Mouse (Mus musculus) kidney, adult 9 months (tissue): ENCODE measurements around the gene Stard3.
"Not testable (repeated sequence)": the region's sequence is repeated elsewhere in the genome, so short reads cannot be mapped to it uniquely, and the experiment has no call there.

Source experiments
- DNase-seq: peaks from one replicate; pipeline ENCODE4 v3.0.0; 2022

Stard3 gene

GRCm38 (mm10) chr11:98376756-98377155 lies 18.6 kb downstream of the Stard3 start:
- DNase-seq = no peak

GRCm38 (mm10) chr11:98377787-98378186 lies 19.6 kb downstream of the Stard3 start:
- no peak for DNase-seq

DNA sequence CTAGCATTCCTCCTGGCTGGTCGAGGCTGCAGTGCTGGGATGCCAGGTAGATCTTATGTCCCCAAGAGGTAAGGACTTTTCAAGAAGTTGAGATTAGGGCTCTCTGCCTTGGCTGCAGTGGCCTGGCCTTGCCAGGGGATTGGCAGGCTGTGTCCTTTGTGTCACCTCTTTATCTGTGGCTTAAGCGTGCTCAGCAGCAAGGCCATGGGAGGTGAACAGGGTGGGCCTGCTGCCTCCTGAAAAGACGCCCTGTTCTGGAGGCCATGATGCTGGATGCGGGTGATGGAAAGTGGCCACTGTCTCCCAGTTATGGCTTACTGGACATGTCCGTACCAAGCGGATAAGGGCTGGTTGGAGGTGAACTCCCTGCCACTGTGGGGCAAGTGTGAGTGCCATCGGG lies 21.2 kb downstream of the Stard3 start:
- no peak for DNase-seq

GRCm38 (mm10) chr11:98380106-98380505 lies 21.9 kb downstream of the Stard3 start:
- DNase-seq = peak; percentile 57

DNA sequence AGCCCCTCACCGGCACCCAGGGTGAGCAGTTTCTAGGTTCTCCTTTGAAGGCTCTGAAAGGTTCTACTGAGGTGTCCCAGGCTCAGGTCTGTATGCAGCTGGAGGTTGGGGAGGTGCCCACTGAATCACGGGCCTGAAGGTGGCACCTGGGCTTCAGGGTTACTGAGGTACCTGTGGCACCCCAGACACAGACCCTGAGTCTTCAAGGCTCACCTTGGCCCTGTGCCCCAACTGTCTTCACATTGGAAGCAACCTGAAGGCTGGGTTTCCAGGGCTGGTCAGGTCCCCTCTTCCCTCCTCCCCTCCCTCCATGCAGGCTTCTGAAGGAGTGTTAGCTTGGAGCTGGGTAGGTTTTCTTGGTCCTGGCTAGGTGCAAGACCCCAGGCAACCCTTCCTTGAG lies 23.5 kb downstream of the Stard3 start:
- DNase-seq = no peak

DNA sequence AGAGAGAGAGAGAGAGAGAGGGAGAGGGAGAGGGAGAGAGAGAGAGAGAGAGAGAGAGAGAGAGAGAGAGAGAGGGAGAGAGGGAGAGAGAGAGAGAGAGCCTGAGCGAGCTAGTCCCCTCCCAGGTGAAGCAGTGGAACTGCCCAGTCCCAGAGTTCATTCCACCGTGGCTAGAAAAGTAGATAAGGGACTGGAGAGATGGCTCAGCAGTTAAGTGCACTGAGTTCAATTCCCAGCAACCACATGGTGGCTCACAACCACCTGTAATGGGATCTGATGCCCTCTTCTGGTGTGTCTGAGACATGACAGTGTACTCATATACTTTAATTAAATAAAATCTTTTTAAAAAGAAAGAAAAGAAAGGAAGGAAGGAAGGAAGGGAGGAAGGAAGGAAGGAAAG lies 24.2 kb downstream of the Stard3 start:
- not testable (repeated sequence) for DNase-seq

DNA sequence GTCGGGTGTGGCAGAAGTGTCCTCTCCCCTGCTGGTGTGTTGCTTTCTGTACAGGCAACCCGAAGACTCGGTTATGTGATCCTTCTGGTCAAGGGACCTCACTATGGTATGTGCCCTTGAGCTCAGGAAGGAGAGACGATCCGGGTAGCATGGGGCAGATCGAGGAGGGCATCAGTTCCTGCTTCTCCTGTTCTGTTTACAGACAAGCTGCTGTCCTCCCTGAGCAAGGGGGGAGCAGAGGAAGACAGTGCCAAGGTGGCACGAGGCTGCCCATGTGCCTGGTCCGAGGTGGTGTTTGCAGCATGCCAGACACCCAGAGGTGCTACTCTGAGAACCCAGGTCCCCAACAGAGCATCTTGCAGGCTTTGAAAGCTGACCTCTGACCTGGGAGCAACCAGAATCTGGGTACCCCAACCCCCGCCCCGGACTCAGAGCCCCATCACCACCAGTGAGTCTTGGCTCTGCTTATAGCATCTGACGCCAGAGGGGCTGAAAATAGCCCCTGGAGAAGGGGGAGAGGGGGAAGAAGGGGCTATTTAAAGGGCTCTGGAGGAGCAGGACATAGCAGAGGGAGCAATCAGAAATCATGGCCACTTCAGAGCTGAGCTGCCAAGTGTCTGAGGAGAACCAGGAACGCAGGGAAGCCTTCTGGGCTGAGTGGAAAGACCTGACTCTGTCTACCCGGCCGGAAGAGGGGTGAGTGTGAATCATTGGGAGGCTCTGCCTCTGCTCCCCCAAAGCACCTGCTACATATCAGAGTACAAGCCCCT lies 25.3 kb downstream of the Stard3 start, which contains the start of gene Tcap:
Gene Tcap, plus strand, starts transcription at position 551 of the 770 bp plus-strand sequence.
- DNase-seq = no peak

GRCm38 (mm10) chr11:98384216-98384615 lies 26.0 kb downstream of the Stard3 start:
- DNase-seq = no peak

DNA sequence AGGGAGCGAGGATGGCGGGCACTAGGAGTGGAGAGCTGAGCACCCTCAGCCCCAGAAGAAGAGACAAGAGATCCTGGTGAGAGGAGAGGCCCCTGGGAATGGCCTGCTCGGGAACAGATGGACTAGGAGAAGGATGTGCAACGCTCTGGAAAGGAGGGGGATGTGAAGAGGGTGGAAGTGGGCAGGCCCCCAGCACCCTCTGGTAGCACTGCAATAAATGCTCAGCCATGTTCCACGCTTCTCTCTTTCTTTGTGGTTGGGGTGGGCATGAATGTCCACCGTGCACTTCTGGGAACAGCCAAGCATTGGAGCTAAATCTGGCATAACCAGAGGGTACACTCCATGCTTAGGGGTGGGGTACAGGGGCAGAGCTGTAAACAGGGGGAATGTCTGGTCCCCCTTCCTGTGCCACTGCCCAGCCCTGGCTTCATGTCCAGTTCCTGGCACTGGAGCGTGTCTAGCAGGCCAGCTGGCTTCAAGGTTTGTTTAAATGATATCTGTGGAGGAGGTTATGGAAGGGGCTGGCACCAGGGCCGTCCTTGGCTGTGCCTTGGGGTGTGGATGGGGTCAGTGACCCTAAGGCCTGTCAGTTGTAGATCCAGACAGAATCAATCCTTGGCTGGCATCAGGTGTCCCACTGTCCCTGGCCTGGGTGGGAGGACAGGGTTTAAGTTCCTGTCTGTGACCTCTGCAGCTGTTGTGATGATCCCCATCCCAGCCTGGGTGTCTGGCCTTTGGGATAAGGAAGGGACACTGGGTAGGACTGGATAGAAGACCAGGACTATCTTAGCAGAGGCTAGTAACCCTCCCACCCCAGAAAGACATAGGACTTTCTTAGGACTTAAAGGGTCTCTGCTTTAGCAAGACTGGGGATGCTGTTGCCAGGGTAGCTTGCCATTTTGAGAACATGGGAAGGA lies 26.8 kb downstream of the Stard3 start:
- DNase-seq = no peak

DNA sequence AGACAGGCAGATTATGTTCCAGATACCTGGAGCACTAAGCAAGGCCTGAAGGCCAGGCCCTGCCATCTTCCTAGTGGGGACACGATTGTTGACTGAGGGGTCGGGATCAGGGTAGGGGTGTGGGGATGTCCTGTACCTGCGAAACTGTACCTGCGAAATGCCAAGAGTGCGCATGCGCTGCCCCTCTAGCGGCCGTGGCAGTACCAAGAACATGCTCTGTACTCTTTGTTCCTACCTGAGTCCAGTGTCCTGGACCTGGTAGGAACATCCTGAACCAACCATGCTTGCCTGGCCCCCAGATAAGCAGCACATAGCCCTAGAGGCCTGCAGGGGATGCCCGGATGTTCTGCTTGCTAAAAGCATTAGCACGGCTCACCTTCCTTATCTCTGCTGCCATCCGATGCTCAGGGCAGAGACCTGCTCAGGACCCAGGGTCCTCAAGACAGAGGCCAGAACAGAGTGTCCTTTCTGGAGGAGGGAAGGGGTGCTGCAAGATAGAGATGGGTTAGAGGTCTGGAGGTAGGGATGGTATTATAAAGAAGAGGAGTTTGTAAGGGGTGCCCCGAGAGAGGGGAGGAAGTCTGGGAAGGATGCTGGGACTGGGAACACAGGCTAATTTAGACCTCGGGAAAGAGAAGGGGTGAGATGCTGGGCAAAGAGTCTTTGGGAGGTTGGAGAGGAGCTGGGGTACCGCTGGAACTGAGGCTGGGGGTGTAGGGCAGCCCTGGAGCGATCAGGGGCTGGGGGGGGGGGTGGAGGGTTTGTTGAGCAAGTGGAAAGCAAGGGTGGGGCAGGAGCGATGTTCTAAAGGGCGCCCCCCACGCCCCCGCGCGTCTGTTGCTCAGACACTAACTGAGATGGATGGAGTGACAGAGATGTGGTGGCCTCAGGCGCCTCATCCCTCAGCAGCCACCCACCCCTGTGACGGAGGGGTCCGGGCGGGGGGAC lies 27.7 kb downstream of the Stard3 start, which contains the start of gene Pnmt:
Gene Pnmt, plus strand, starts transcription at position 813 of the 948 bp plus-strand sequence.
- no peak for DNase-seq

GRCm38 (mm10) chr11:98386596-98386995 lies 28.4 kb downstream of the Stard3 start:
- DNase-seq = no peak

- DNase-seq = no peak
Observed at GRCm38 (mm10) chr11:98387056-98387577, 28.9 kb downstream of the Stard3 start.

GRCm38 (mm10) chr11:98388282-98388681 lies 30.1 kb downstream of the Stard3 start:
- DNase-seq = no peak

DNA sequence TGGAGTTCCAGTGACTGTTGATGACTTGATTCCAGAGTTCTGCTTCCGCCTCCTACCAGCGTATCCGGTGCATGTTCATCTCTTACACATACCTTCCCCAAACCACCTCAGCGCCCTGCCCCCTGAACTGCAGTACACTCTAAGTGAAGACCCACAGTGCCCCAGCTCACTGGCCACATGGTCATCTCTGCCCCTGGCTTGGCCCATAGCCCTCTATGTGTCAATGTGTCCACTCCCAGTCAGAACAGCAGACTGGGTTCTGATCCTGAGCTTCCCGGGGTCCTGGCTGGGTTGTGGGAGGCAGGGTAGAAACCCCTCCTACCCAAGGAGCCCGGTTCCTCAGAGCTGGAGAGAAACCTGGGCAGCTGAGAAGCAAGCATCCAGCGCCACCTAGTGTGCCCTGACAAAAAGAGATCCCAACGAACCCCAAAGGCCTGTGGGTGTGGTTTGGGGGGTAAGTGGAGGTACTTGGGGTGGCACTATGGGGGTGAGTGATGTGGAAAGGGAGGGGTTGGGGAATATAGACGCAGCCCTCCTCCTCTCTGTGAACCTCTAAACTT lies 31.1 kb downstream of the Stard3 start:
- peak; percentile 67 for DNase-seq

DNA sequence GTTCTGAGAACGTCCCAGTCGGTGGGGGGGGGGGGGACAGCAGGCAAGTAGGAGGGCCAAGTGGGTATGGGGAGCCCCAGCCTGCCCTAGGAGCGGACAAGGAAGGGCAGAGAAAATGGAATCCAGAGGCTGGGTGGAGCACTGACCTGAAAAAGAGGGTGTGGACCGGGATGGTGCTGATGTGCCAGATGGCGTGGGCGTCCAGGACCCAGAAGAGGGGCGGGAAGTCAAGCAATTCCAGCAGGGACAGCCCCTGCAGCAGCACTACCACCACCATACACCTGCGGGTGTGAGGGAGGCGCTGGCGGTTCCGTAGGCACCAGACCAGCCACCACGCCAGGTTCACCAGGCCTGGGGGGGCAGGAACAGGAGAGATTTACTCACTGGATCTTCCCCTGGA lies 32.0 kb downstream of the Stard3 start:
- DNase-seq = no peak

- no peak for DNase-seq
Observed at GRCm38 (mm10) chr11:98392034-98392433, 33.9 kb downstream of the Stard3 start.

DNA sequence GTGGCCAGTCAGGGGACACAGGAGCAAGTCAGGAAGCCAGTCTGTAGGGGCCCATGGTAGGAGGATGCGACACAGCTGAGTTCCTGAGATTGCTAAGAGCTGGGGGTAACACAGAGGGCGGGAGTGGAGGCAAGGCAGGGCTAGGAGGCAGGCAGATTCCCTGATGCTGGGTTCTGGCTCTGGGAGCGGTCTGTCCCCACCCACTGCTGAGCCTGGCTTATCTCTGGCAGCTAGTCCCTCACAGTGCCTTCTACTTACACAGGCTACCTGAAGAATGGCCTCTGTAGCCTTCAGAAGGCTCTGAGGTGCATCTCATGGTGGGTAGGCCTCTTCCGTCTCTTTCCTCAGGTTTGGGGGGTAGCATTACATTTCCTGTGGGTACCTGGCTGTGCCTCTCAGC lies 34.5 kb downstream of the Stard3 start:
- DNase-seq = no peak

DNA sequence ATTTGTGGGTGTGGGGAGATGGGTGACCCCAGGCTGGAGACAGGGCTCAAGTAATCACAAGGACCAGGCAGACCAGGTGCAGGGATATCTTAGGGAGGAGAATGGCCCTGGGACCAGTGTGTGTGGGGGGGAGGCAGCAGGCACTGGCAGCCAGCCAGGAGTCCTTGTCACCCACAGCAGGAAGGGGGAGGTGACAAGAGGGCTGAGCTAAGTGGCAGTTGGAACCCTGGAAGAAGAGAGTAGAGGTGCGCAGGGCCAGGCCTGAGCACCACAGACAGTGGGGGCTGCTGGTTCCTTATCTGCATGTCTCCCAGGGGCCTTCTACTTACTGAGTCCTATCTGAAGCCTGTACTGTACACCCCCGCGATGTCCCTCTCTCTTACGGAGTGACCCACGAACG lies 35.1 kb downstream of the Stard3 start:
- no peak for DNase-seq

GRCm38 (mm10) chr11:98394301-98394700 lies 36.1 kb downstream of the Stard3 start:
- DNase-seq = peak; percentile 55

DNA sequence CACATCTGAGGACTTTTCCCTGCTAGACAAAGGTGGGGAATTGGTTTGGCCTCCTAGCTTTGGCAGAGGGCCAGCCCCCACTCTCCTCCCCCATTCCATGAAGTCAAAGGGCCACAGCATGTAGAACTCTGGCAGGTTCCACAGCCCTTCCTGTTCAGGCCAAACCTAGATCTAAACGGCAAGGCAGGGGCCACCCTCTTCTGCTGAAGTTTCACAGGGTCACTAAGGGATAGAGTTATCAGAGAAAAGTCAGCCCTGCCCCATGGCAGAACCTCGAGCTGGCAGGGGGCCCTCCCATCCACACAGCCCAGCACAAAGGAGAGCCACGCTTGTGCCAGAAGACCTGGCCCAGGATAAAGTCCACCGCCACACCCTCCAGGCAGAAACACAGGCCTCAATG lies 36.9 kb downstream of the Stard3 start:
- peak; percentile 86 for DNase-seq

- DNase-seq = no peak
Observed at GRCm38 (mm10) chr11:98397946-98398345, 39.8 kb downstream of the Stard3 start.

DNA sequence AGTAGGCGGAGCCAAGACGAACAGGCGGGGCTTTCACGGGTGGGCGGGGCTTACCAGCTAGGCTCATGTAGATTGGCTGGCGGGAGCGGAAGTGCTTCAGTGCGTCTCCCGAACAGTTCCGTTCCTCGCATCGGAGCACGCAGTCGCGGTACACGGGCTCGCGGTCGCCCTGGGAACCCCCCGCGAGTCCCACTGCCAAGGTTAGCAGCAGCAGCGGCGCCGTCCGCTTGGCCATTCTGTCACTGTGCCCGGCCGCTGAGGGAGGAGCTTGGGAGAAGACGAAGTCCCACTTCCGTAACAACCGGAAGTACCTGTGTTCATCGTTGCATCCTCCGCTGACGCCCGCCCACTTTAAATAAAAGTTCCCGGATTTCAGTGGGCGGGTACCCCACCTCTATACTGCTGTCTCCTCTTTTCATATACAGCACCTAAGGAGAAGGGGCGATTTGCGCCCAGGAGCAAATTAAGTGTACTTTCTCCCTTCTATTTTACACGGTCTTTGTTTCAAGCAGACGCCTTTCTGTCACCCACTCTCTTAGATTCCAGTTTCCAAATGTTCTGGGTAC lies 42.1 kb downstream of the Stard3 start, which contains the start of gene Pgap3:
Gene Pgap3, minus strand, starts transcription at position 330 of the 566 bp plus-strand sequence.
- peak; percentile 92 for DNase-seq
